Mouse (Mus musculus): ENCODE measurements around the gene Fcamr. TPM values are rescaled to one million over a fixed set of nuclear protein-coding genes. Genes with fewer than 3 reads are reported as not detected.

Fcamr gene
- not detected in 2 replicates for polyA plus RNA-seq (2011; ENCODE audit: insufficient read length, low read depth, missing spikeins)

GRCm38 (mm10) chr1:130800602-130801001, at the start of gene Fcamr:
Fcamr (plus strand) TSS chr1:130800902.
- no peak for TF ChIP-seq CTCF (IDR thresholded peaks at IDR 0.05; ENCODE audit: borderline replicate concordance, insufficient read depth, low read length)
- Histone ChIP-seq H3K4me3 (ENCODE audit: insufficient read depth, low read length) (no peak within 1 kb of the TSS), H3K27ac (ENCODE audit: insufficient read depth, low read length) (no peak within 1 kb of the TSS), H3K4me1 (ENCODE audit: control insufficient read depth, insufficient read depth, low read length) (no peaks in the 10 kb centered on the region)

- no peaks in the 10 kb centered on the region for H3K4me1 ChIP-seq (ENCODE audit: control insufficient read depth, insufficient read depth, low read length)
- H3K4me3 ChIP-seq (ENCODE audit: insufficient read depth, low read length), result no peak overlapping the region
- TF ChIP-seq POLR2A (IDR thresholded peaks at IDR 0.05; ENCODE audit: low read depth, low read length), result no peak
- no peak for TF ChIP-seq CTCF (IDR thresholded peaks at IDR 0.05; ENCODE audit: borderline replicate concordance, insufficient read depth, low read length)
- H3K27ac ChIP-seq (ENCODE audit: insufficient read depth, low read length), result no peak overlapping the region
Observed at GRCm38 (mm10) chr1:130759689-130760088, 41.0 kb upstream of the Fcamr start.

GRCm38 (mm10) chr1:130761597-130761996, 39.1 kb upstream of the Fcamr start:
- no peaks in the 10 kb centered on the region for H3K4me1 ChIP-seq (ENCODE audit: control insufficient read depth, insufficient read depth, low read length)
- H3K4me3 ChIP-seq (ENCODE audit: insufficient read depth, low read length), result no peak overlapping the region

GRCm38 (mm10) chr1:130762045-130762760, 38.5 kb upstream of the Fcamr start:
- no peaks in the 10 kb centered on the region for H3K4me1 ChIP-seq (ENCODE audit: control insufficient read depth, insufficient read depth, low read length)
- no peak overlapping the region for H3K27ac ChIP-seq (ENCODE audit: insufficient read depth, low read length)
- TF ChIP-seq CTCF (IDR thresholded peaks at IDR 0.05; ENCODE audit: borderline replicate concordance, insufficient read depth, low read length) (no peak), POLR2A (IDR thresholded peaks at IDR 0.05; ENCODE audit: low read depth, low read length) (no peak)
- H3K4me3 ChIP-seq (ENCODE audit: insufficient read depth, low read length), result no peak overlapping the region

More at GRCm38 (mm10) chr1:130761597-130761996, 39.1 kb upstream of the Fcamr start:
- TF ChIP-seq POLR2A (IDR thresholded peaks at IDR 0.05; ENCODE audit: low read depth, low read length) (no peak), CTCF (IDR thresholded peaks at IDR 0.05; ENCODE audit: borderline replicate concordance, insufficient read depth, low read length) (no peak)
- H3K27ac ChIP-seq (ENCODE audit: insufficient read depth, low read length), result no peak overlapping the region

GRCm38 (mm10) chr1:130764027-130764461, 36.7 kb upstream of the Fcamr start:
- H3K27ac ChIP-seq (ENCODE audit: insufficient read depth, low read length), result no peak overlapping the region
- TF ChIP-seq CTCF (IDR thresholded peaks at IDR 0.05; ENCODE audit: borderline replicate concordance, insufficient read depth, low read length) (no peak), POLR2A (IDR thresholded peaks at IDR 0.05; ENCODE audit: low read depth, low read length) (no peak)

GRCm38 (mm10) chr1:130767066-130767465, 33.6 kb upstream of the Fcamr start:
- TF ChIP-seq POLR2A (IDR thresholded peaks at IDR 0.05; ENCODE audit: low read depth, low read length) (no peak), CTCF (IDR thresholded peaks at IDR 0.05; ENCODE audit: borderline replicate concordance, insufficient read depth, low read length) (no peak)
- H3K4me3 ChIP-seq (ENCODE audit: insufficient read depth, low read length), result no peak overlapping the region
- no peaks in the 10 kb centered on the region for H3K4me1 ChIP-seq (ENCODE audit: control insufficient read depth, insufficient read depth, low read length)
- H3K27ac ChIP-seq (ENCODE audit: insufficient read depth, low read length), result no peak overlapping the region

More at GRCm38 (mm10) chr1:130764027-130764461, 36.7 kb upstream of the Fcamr start:
- H3K4me1 ChIP-seq (ENCODE audit: control insufficient read depth, insufficient read depth, low read length), result no peaks in the 10 kb centered on the region
- no peak overlapping the region for H3K4me3 ChIP-seq (ENCODE audit: insufficient read depth, low read length)

- H3K27ac ChIP-seq (ENCODE audit: insufficient read depth, low read length), result no peak overlapping the region
Observed at GRCm38 (mm10) chr1:130769925-130770324, 30.8 kb upstream of the Fcamr start.

GRCm38 (mm10) chr1:130770487-130770886, 30.2 kb upstream of the Fcamr start:
- no peak for TF ChIP-seq CTCF (IDR thresholded peaks at IDR 0.05; ENCODE audit: borderline replicate concordance, insufficient read depth, low read length)
- no peak for TF ChIP-seq POLR2A (IDR thresholded peaks at IDR 0.05; ENCODE audit: low read depth, low read length)
- H3K4me1 ChIP-seq (ENCODE audit: control insufficient read depth, insufficient read depth, low read length), result no peaks in the 10 kb centered on the region
- H3K4me3 ChIP-seq (ENCODE audit: insufficient read depth, low read length), result no peak overlapping the region
- no peak overlapping the region for H3K27ac ChIP-seq (ENCODE audit: insufficient read depth, low read length)

More at GRCm38 (mm10) chr1:130769925-130770324, 30.8 kb upstream of the Fcamr start:
- no peak overlapping the region for H3K4me3 ChIP-seq (ENCODE audit: insufficient read depth, low read length)
- H3K4me1 ChIP-seq (ENCODE audit: control insufficient read depth, insufficient read depth, low read length), result no peaks in the 10 kb centered on the region
- TF ChIP-seq CTCF (IDR thresholded peaks at IDR 0.05; ENCODE audit: borderline replicate concordance, insufficient read depth, low read length) (no peak), POLR2A (IDR thresholded peaks at IDR 0.05; ENCODE audit: low read depth, low read length) (no peak)

- Histone ChIP-seq H3K4me3 (ENCODE audit: insufficient read depth, low read length) (no peak overlapping the region), H3K4me1 (ENCODE audit: control insufficient read depth, insufficient read depth, low read length) (no peaks in the 10 kb centered on the region), H3K27ac (ENCODE audit: insufficient read depth, low read length) (no peak overlapping the region)
- TF ChIP-seq POLR2A (IDR thresholded peaks at IDR 0.05; ENCODE audit: low read depth, low read length) (no peak), CTCF (IDR thresholded peaks at IDR 0.05; ENCODE audit: borderline replicate concordance, insufficient read depth, low read length) (no peak)
Observed at GRCm38 (mm10) chr1:130770981-130771494, 29.7 kb upstream of the Fcamr start.

- Histone ChIP-seq H3K27ac (ENCODE audit: insufficient read depth, low read length) (no peak overlapping the region), H3K4me3 (ENCODE audit: insufficient read depth, low read length) (no peak overlapping the region), H3K4me1 (ENCODE audit: control insufficient read depth, insufficient read depth, low read length) (no peaks in the 10 kb centered on the region)
- no peak for TF ChIP-seq CTCF (IDR thresholded peaks at IDR 0.05; ENCODE audit: borderline replicate concordance, insufficient read depth, low read length)
- TF ChIP-seq POLR2A (IDR thresholded peaks at IDR 0.05; ENCODE audit: low read depth, low read length), result no peak
Observed at GRCm38 (mm10) chr1:130775234-130775633, 25.5 kb upstream of the Fcamr start.
